Mouse (Mus musculus) testis, adult 2 months (tissue): ENCODE data around the gene Slco1a5. TPM values are rescaled to one million over a fixed set of nuclear protein-coding genes. Genes with fewer than 3 reads are reported as not detected.

Source experiments
- H3K27ac ChIP-seq: fragments of 200-500 bp; 2 replicates; pipeline ENCODE4 v1.5.1; 2012; ENCODE audit warnings: low read depth, low read length; ENCODE audit not compliant: control insufficient read depth, insufficient read depth
- H3K27me3 ChIP-seq: fragments of 200-500 bp; 2 replicates; pipeline ENCODE4 v1.6.1; 2012; ENCODE audit warnings: mild to moderate bottlenecking, low read length, moderate library complexity; ENCODE audit not compliant: control insufficient read depth, insufficient read depth
- H3K36me3 ChIP-seq: fragments of 200-500 bp; 2 replicates; pipeline ENCODE4 v1.6.1; 2012; ENCODE audit warnings: mild to moderate bottlenecking, low read length; ENCODE audit not compliant: control insufficient read depth, insufficient read depth
- H3K4me1 ChIP-seq: fragments of 200-500 bp; 2 replicates; pipeline ENCODE4 v1.6.1; 2012; ENCODE audit warnings: low read length; ENCODE audit not compliant: control insufficient read depth, insufficient read depth
- H3K4me3 ChIP-seq: fragments of 200-500 bp; 2 replicates; pipeline ENCODE4 v1.5.1; 2012; ENCODE audit warnings: low read depth, mild to moderate bottlenecking, low read length, moderate library complexity, mixed read lengths; ENCODE audit not compliant: control insufficient read depth
- CTCF ChIP-seq: fragments of 200-500 bp; IDR thresholded peaks from 2 replicates; pipeline ENCODE4 v1.5.1; 2012; ENCODE audit warnings: low read depth, mild to moderate bottlenecking, inconsistent platforms, low read length, moderate library complexity; ENCODE audit not compliant: control insufficient read depth, insufficient read depth, insufficient replicate concordance
- POLR2A ChIP-seq: fragments of 200-500 bp; IDR thresholded peaks from 2 replicates; pipeline ENCODE4 v1.6.1; 2012; ENCODE audit warnings: low read depth, mild to moderate bottlenecking, inconsistent platforms, low read length, moderate library complexity; ENCODE audit not compliant: control insufficient read depth
- polyA plus RNA-seq: library from polyadenylated mRNA; depleted of rRNA; stranded (reverse); fragments of >200 nt; gene quantifications from 2 replicates; pipeline ENCODE4 v1.2.3, GENCODE M21; 2012

Gene Slco1a5
- polyA plus RNA-seq, 1 experiment: 0.52 TPM

- peaks cover 2% of the 10 kb centered on the region; the same call in 1 of the 2 replicates for H3K4me1 ChIP-seq
- H3K4me3 ChIP-seq: no peak overlapping the region
- H3K36me3 ChIP-seq: peaks cover 1% of the 10 kb centered on the region
- no peak overlapping the region for H3K27ac ChIP-seq
- no peaks in the 10 kb centered on the region for H3K27me3 ChIP-seq
- no peak for TF ChIP-seq CTCF
- TF ChIP-seq POLR2A: no peak
Observed at GRCm38 (mm10) chr6:142347431-142348385, 24.9 kb upstream of the Slco1a5 start.

- H3K4me3 ChIP-seq: peak overlapping the region; percentile 99; the same call in 1 of the 2 replicates
- peak overlapping the region; percentile 94; the same call in 1 of the 2 replicates for H3K27ac ChIP-seq
- H3K27me3 ChIP-seq: no peaks in the 10 kb centered on the region
Observed at GRCm38 (mm10) chr6:142346181-142347110, 23.7 kb upstream of the Slco1a5 start.

GRCm38 (mm10) chr6:142345440-142346038, 22.8 kb upstream of the Slco1a5 start, which contains the start of gene Pyroxd1:
Gene Pyroxd1 (plus strand): TSS chr6:142345654.
- TF ChIP-seq POLR2A: peak; percentile 65; the same call in 1 of the 2 replicates
- TF ChIP-seq CTCF: no peak
- Histone ChIP-seq H3K27ac (peak within 1 kb of the TSS; percentile 94), H3K4me1 (peaks cover 2% of the 10 kb centered on the region; the same call in 1 of the 2 replicates), H3K36me3 (no peaks in the 10 kb centered on the region; the same call in 1 of the 2 replicates), H3K27me3 (no peaks in the 10 kb centered on the region), H3K4me3 (peak within 1 kb of the TSS; percentile 99)

More at GRCm38 (mm10) chr6:142346181-142347110, 23.7 kb upstream of the Slco1a5 start:
- TF ChIP-seq CTCF: no peak
- no peak for TF ChIP-seq POLR2A
- peaks cover 2% of the 10 kb centered on the region; the same call in 1 of the 2 replicates for H3K4me1 ChIP-seq
- H3K36me3 ChIP-seq: no peaks in the 10 kb centered on the region; the same call in 1 of the 2 replicates

- Histone ChIP-seq H3K4me1 (peaks cover 2% of the 10 kb centered on the region; the same call in 1 of the 2 replicates), H3K27ac (no peak overlapping the region), H3K4me3 (no peak overlapping the region), H3K36me3 (no peaks in the 10 kb centered on the region), H3K27me3 (no peaks in the 10 kb centered on the region)
- TF ChIP-seq CTCF: no peak
- no peak for TF ChIP-seq POLR2A
Observed at GRCm38 (mm10) chr6:142343561-142343960, 20.8 kb upstream of the Slco1a5 start.

- Histone ChIP-seq H3K36me3 (no peaks in the 10 kb centered on the region), H3K4me3 (no peak overlapping the region), H3K27ac (no peak overlapping the region), H3K27me3 (no peaks in the 10 kb centered on the region), H3K4me1 (no peaks in the 10 kb centered on the region)
- TF ChIP-seq CTCF: no peak
- no peak for TF ChIP-seq POLR2A
Observed at GRCm38 (mm10) chr6:142339576-142339975, 16.8 kb upstream of the Slco1a5 start.

GRCm38 (mm10) chr6:142338961-142339360, 16.2 kb upstream of the Slco1a5 start:
- H3K27ac ChIP-seq: no peak overlapping the region
- no peak for TF ChIP-seq CTCF
- H3K4me1 ChIP-seq: no peaks in the 10 kb centered on the region
- no peaks in the 10 kb centered on the region for H3K27me3 ChIP-seq
- no peak overlapping the region for H3K4me3 ChIP-seq
- H3K36me3 ChIP-seq: no peaks in the 10 kb centered on the region

- Histone ChIP-seq H3K4me3 (no peak overlapping the region), H3K4me1 (no peaks in the 10 kb centered on the region), H3K36me3 (no peaks in the 10 kb centered on the region), H3K27ac (no peak overlapping the region), H3K27me3 (no peaks in the 10 kb centered on the region)
- no peak for TF ChIP-seq CTCF
- no peak for TF ChIP-seq POLR2A
Observed at GRCm38 (mm10) chr6:142329201-142329600, 6.4 kb upstream of the Slco1a5 start.
